Mouse (Mus musculus) CH12.LX (cell line): ENCODE measurements around the gene Bcas3. TPM values are rescaled to one million over a fixed set of nuclear protein-coding genes. Genes with fewer than 3 reads are reported as not detected.

Source experiments
- DNase-seq: peaks from one replicate; pipeline ENCODE4 v3.0.0-alpha.2; 2013; ENCODE audit errors: extremely low read depth
- H3K27ac ChIP-seq: 2 replicates; pipeline ENCODE4 v1.5.1; 2012; ENCODE audit warnings: low read depth, mild to moderate bottlenecking, control low read depth, moderate library complexity; ENCODE audit not compliant: insufficient read depth
- H3K27me3 ChIP-seq: replicated peaks from 2 replicates; pipeline ENCODE3; 2012; ENCODE audit warnings: inconsistent platforms
- H3K36me3 ChIP-seq, 2 experiments: replicated peaks in 1 of 2; 2 replicates each; pipeline versions ENCODE3 to v1.6.1; 2012; ENCODE audit warnings: inconsistent platforms in 1 of 2, low read length in 1 of 2, mild to moderate bottlenecking in 1 of 2, mixed read lengths in 1 of 2, moderate library complexity in 1 of 2; ENCODE audit not compliant: control insufficient read depth in 1 of 2, insufficient read depth in 1 of 2
- H3K4me1 ChIP-seq, 2 experiments: 2 replicates each; pipeline ENCODE4 v1.6.1; 2012; ENCODE audit warnings: inconsistent platforms in 1 of 2, moderate library complexity in 1 of 2; ENCODE audit not compliant: insufficient read depth in 2 of 2, control insufficient read depth in 1 of 2
- H3K4me2 ChIP-seq: 2 replicates; pipeline ENCODE4 v1.6.1; 2012; ENCODE audit warnings: low read depth, mild to moderate bottlenecking, control low read depth; ENCODE audit not compliant: poor library complexity, insufficient read depth, severe bottlenecking
- H3K4me3 ChIP-seq, 3 experiments: fragments of 150-350 bp in 1 of 3; sonication (generic) in 1 of 3; replicated peaks in 1 of 3; 2 replicates each; pipeline versions ENCODE3 to v1.5.1; 2011 to 2012; ENCODE audit warnings: low read depth in 2 of 3, low read length in 2 of 3, mild to moderate bottlenecking in 2 of 3, moderate library complexity in 2 of 3, control low read depth in 1 of 3, improper control_type of control experiment in 1 of 3, inconsistent platforms in 1 of 3, mixed read lengths in 1 of 3; ENCODE audit not compliant: poor library complexity in 1 of 3
- H3K79me2 ChIP-seq: replicated peaks from 2 replicates; pipeline ENCODE4 v1.6.1; 2012; ENCODE audit warnings: mild to moderate bottlenecking, moderate library complexity; ENCODE audit not compliant: control insufficient read depth, poor library complexity, insufficient read depth, severe bottlenecking; ENCODE audit errors: extremely low read depth
- H3K9ac ChIP-seq: 2 replicates; pipeline ENCODE4 v1.6.1; 2012; ENCODE audit warnings: low read depth, mild to moderate bottlenecking, control low read depth, moderate library complexity; ENCODE audit not compliant: insufficient read depth
- H3K9me3 ChIP-seq: replicated peaks from 2 replicates; pipeline ENCODE3; 2012; ENCODE audit warnings: low read length, inconsistent platforms, mixed read lengths
- BHLHE40 ChIP-seq: IDR thresholded peaks from 2 replicates; pipeline ENCODE4 v1.6.1; 2011; ENCODE audit warnings: mild to moderate bottlenecking, low read depth, low read length, improper control_type of control experiment
- CHD2 ChIP-seq: IDR thresholded peaks from 2 replicates; pipeline ENCODE4 v1.6.1; 2011; ENCODE audit warnings: low read length, improper control_type of control experiment
- CTCF ChIP-seq, 2 experiments: IDR thresholded peaks in 1 of 2; conservative IDR thresholded peaks in 1 of 2; 2 replicates each; pipeline ENCODE4 v1.5.1; 2011 to 2012; ENCODE audit warnings: low read depth in 2 of 2, low read length in 2 of 2, improper control_type of control experiment in 1 of 2, inconsistent platforms in 1 of 2, mild to moderate bottlenecking in 1 of 2, moderate library complexity in 1 of 2
- E2F4 ChIP-seq: IDR thresholded peaks from 2 replicates; pipeline ENCODE4 v1.6.1; 2011; ENCODE audit warnings: low read depth, low read length, improper control_type of control experiment; ENCODE audit not compliant: insufficient replicate concordance
- EP300 ChIP-seq: IDR thresholded peaks from 2 replicates; pipeline ENCODE4 v1.6.1; 2011; ENCODE audit warnings: low read length, improper control_type of control experiment
- GABPA ChIP-seq: IDR thresholded peaks from 2 replicates; pipeline ENCODE4 v1.6.1; 2012; ENCODE audit warnings: low read depth, low read length, improper control_type of control experiment, inconsistent platforms; ENCODE audit not compliant: insufficient replicate concordance
- HCFC1 ChIP-seq: IDR thresholded peaks from 2 replicates; pipeline ENCODE4 v1.6.1; 2012; ENCODE audit warnings: low read depth, mild to moderate bottlenecking, inconsistent platforms, low read length, improper control_type of control experiment
- IRF4 ChIP-seq: IDR thresholded peaks from 2 replicates; pipeline ENCODE4 v1.6.1; 2014; ENCODE audit warnings: low read depth, mild to moderate bottlenecking, inconsistent platforms, low read length, improper control_type of control experiment
- JUN ChIP-seq: IDR thresholded peaks from 2 replicates; pipeline ENCODE4 v1.6.1; 2011; ENCODE audit warnings: low read depth, mild to moderate bottlenecking, low read length, improper control_type of control experiment, moderate library complexity; ENCODE audit not compliant: insufficient read depth
- JUND ChIP-seq: conservative IDR thresholded peaks from 2 replicates; pipeline ENCODE4 v1.6.1; 2011; ENCODE audit warnings: low read depth, low read length, improper control_type of control experiment
- KAT2A ChIP-seq: IDR thresholded peaks from 2 replicates; pipeline ENCODE4 v1.6.1; 2012; ENCODE audit warnings: low read length, improper control_type of control experiment, inconsistent platforms; ENCODE audit not compliant: insufficient replicate concordance
- MAFK ChIP-seq: IDR thresholded peaks from 2 replicates; pipeline ENCODE4 v1.6.1; 2011; ENCODE audit warnings: low read length, improper control_type of control experiment; ENCODE audit not compliant: insufficient replicate concordance
- MAZ ChIP-seq: IDR thresholded peaks from 2 replicates; pipeline ENCODE4 v1.6.1; 2012; ENCODE audit warnings: low read depth, mild to moderate bottlenecking, inconsistent platforms, low read length, improper control_type of control experiment, moderate library complexity
- MEF2A ChIP-seq: IDR thresholded peaks from 2 replicates; pipeline ENCODE4 v1.6.1; 2014; ENCODE audit warnings: low read depth, mild to moderate bottlenecking, inconsistent platforms, low read length, improper control_type of control experiment, borderline replicate concordance
- MXI1 ChIP-seq: IDR thresholded peaks from 2 replicates; pipeline ENCODE4 v1.6.1; 2011; ENCODE audit warnings: mild to moderate bottlenecking, low read depth, low read length, improper control_type of control experiment
- MYC ChIP-seq: IDR thresholded peaks from 2 replicates; pipeline ENCODE4 v1.6.1; 2011; ENCODE audit warnings: low read depth, mild to moderate bottlenecking, improper control_type of control experiment, low read length
- NELFE ChIP-seq: IDR thresholded peaks from 2 replicates; pipeline ENCODE4 v1.6.1; 2011; ENCODE audit warnings: low read depth, low read length, improper control_type of control experiment
- PAX5 ChIP-seq: IDR thresholded peaks from 2 replicates; pipeline ENCODE4 v1.6.1; 2012; ENCODE audit warnings: low read length, inconsistent platforms, mixed read lengths
- POLR2AphosphoS2 ChIP-seq: IDR thresholded peaks from 2 replicates; pipeline ENCODE4 v1.6.1; 2011; ENCODE audit warnings: low read depth, low read length, improper control_type of control experiment
- RAD21 ChIP-seq: IDR thresholded peaks from 2 replicates; pipeline ENCODE4 v1.6.1; 2011; ENCODE audit warnings: low read depth, mild to moderate bottlenecking, low read length, improper control_type of control experiment, moderate library complexity
- RCOR1 ChIP-seq: conservative IDR thresholded peaks from 2 replicates; pipeline ENCODE4 v1.6.1; 2012; ENCODE audit warnings: low read depth, mild to moderate bottlenecking, inconsistent platforms, low read length, improper control_type of control experiment
- UBTF ChIP-seq: IDR thresholded peaks from 2 replicates; pipeline ENCODE4 v1.6.1; 2012; ENCODE audit warnings: low read depth, mild to moderate bottlenecking, inconsistent platforms, low read length, improper control_type of control experiment, moderate library complexity
- USF2 ChIP-seq: conservative IDR thresholded peaks from 2 replicates; pipeline ENCODE4 v1.6.1; 2011; ENCODE audit warnings: low read depth, low read length, improper control_type of control experiment
- ZC3H11A ChIP-seq: IDR thresholded peaks from 2 replicates; pipeline ENCODE4 v1.6.1; 2012; ENCODE audit warnings: low read depth, mild to moderate bottlenecking, inconsistent platforms, low read length, improper control_type of control experiment
- ZKSCAN1 ChIP-seq: IDR thresholded peaks from 2 replicates; pipeline ENCODE4 v1.6.1; 2012; ENCODE audit warnings: low read depth, inconsistent platforms, low read length, improper control_type of control experiment, borderline replicate concordance
- ZMIZ1 ChIP-seq: IDR thresholded peaks from 2 replicates; pipeline ENCODE4 v1.6.1; 2012; ENCODE audit warnings: low read depth, mild to moderate bottlenecking, inconsistent platforms, low read length, improper control_type of control experiment
- ZNF384 ChIP-seq: IDR thresholded peaks from 2 replicates; pipeline ENCODE4 v1.6.1; 2012; ENCODE audit warnings: low read depth, low read length, improper control_type of control experiment, inconsistent platforms
- dilution Hi-C: fragments of 300-500 bp; cut with MboI; formaldehyde crosslinking; loops from 2 replicates; pipeline ENCODE4 v1.14.3; 2020; ENCODE audit warnings: low sequenced_read_pairs; ENCODE audit not compliant: extremely low pct_unique_long_range_greater_than_20kb, extremely low pct_ligation_motif_present
- in situ Hi-C: fragments of 300-500 bp; cut with MboI; formaldehyde crosslinking; loops from 3 replicates; pipeline ENCODE4 v1.14.3; 2019; ENCODE audit warnings: low sequenced_read_pairs, low pct_ligation_motif_present, low pct_unique_long_range_greater_than_20kb, mixed read lengths
- polyA plus RNA-seq: library from polyadenylated mRNA; unstranded; fragments of >175 nt; gene quantifications from 2 replicates; pipeline ENCODE4 v1.2.1, GENCODE M21; 2012; ENCODE audit warnings: low read depth; ENCODE audit not compliant: insufficient read length
- total RNA-seq, 2 experiments: library from RNA; depleted of rRNA; stranded (reverse); fragments of 300-350 nt in 1 of 2; fragments of >200 nt in 1 of 2; gene quantifications; 2 replicates each; pipeline ENCODE4 v1.2.3; 2012 to 2014

Bcas3 gene
- total and polyA plus RNA-seq, 3 experiments, result 8.2 to 21.3 (median 9.7) TPM

DNA sequence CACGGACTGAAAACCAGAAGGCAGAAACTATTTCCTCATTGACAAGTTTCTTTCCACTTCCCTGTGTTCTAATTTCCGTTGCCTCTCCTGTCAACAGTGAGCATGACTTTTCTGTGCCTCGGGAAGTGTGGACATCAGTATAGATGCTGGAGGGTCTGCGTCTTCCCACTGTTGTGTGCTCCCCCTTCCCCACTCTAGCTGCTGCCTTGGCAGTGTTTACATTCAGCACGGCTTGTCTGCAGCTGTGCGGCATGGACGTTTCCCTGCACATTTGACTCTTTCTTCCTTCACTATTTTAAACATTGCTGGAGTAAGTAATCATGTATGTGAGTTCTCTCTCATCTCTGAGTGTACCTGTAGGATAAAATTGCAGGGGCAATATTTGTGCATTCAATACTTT, 59.4 kb downstream of the Bcas3 start:
- H3K4me3 ChIP-seq, result no peak overlapping the region
- in situ Hi-C loops, result no loop called here

GRCm38 (mm10) chr11:85414476-85414875, 61.5 kb downstream of the Bcas3 start:
- dilution Hi-C loops, result no loop called here

More for the DNA sequence above, 59.4 kb downstream of the Bcas3 start:
- DNase-seq, result no peak
- dilution Hi-C loops, result no loop called here
- no peak overlapping the region for H3K9ac ChIP-seq
- no peaks in the 10 kb centered on the region for H3K9me3 ChIP-seq
- H3K79me2 ChIP-seq, result no peaks in the 10 kb centered on the region
- peaks cover 8 to 9% of the 10 kb centered on the region in 2 experiments for H3K4me1 ChIP-seq
- H3K36me3 ChIP-seq, result no peaks in the 10 kb centered on the region
- no peak overlapping the region for H3K27ac ChIP-seq
- no peak for TF ChIP-seq E2F4
- no peak for TF ChIP-seq POLR2AphosphoS2
- no peak for TF ChIP-seq NELFE
- TF ChIP-seq MEF2A, result no peak
- no peak for TF ChIP-seq UBTF
- TF ChIP-seq CHD2, result no peak
- no peak for TF ChIP-seq MAZ
- no peak for TF ChIP-seq MYC
- TF ChIP-seq ZMIZ1, result no peak
- no peak for TF ChIP-seq JUND
- no peak for TF ChIP-seq EP300
- TF ChIP-seq GABPA, result no peak
- no peak for TF ChIP-seq CTCF (conservative IDR thresholded peaks at IDR 0.05 in 1 of 2, IDR thresholded peaks at IDR 0.05 in 1 of 2; ENCODE audit: low read depth in 2 of 2, low read length in 2 of 2)
- TF ChIP-seq MAFK, result no peak
- TF ChIP-seq ZKSCAN1, result no peak
- TF ChIP-seq KAT2A, result no peak
- no peak for TF ChIP-seq BHLHE40
- no peak for TF ChIP-seq USF2
- no peak for TF ChIP-seq RCOR1
- no peaks in the 10 kb centered on the region for H3K27me3 ChIP-seq
- H3K4me2 ChIP-seq, result no peak overlapping the region

More at GRCm38 (mm10) chr11:85414476-85414875, 61.5 kb downstream of the Bcas3 start:
- no peaks in the 10 kb centered on the region for H3K9me3 ChIP-seq
- H3K4me1 ChIP-seq, result no peaks in the 10 kb centered on the region; a peak in 2 of 4 replicates
- H3K27me3 ChIP-seq, result no peaks in the 10 kb centered on the region
- no peaks in the 10 kb centered on the region for H3K79me2 ChIP-seq
- no peak overlapping the region for H3K9ac ChIP-seq
- in situ Hi-C loops, result no loop called here
- TF ChIP-seq MXI1 (no peak), RCOR1 (no peak), MYC (no peak), MEF2A (no peak), MAZ (no peak), CTCF (conservative IDR thresholded peaks at IDR 0.05 in 1 of 2, IDR thresholded peaks at IDR 0.05 in 1 of 2; ENCODE audit: low read depth in 2 of 2, low read length in 2 of 2) (no peak), IRF4 (no peak), HCFC1 (no peak), ZC3H11A (no peak), JUN (no peak), ZMIZ1 (no peak), RAD21 (no peak), ZNF384 (no peak), PAX5 (no peak)
- no peaks in the 10 kb centered on the region for H3K36me3 ChIP-seq
- H3K27ac ChIP-seq, result no peak overlapping the region
- H3K4me2 ChIP-seq, result no peak overlapping the region
- no peak overlapping the region for H3K4me3 ChIP-seq
- DNase-seq, result no peak
